Mouse (Mus musculus) liver, adult 2 months (tissue): ENCODE results near the gene Cd300ld4.

Experiments
- CTCF ChIP-seq: fragments of 200-500 bp; IDR thresholded peaks from 2 replicates; pipeline ENCODE4 v1.5.1; 2011; ENCODE audit warnings: low read depth, low read length, control low read depth
- POLR2A ChIP-seq: fragments of 200-500 bp; IDR thresholded peaks from 2 replicates; pipeline ENCODE4 v1.6.1; 2011; ENCODE audit warnings: low read length, control low read depth; ENCODE audit not compliant: insufficient read depth; ENCODE audit errors: extremely low read depth

- TF ChIP-seq POLR2A: no peak
- TF ChIP-seq CTCF: no peak
These were observed 33.0 kb upstream of the Cd300ld4 start for GRCm38 (mm10) chr11:115059797-115060196.
